Mouse (Mus musculus) layer of hippocampus, adult 2 months (tissue): ENCODE results near the gene Olfr969. TPM values are rescaled to one million over a fixed set of nuclear protein-coding genes. Genes with fewer than 3 reads are reported as not detected.
"Not testable (repeated sequence)": the region's sequence is repeated elsewhere in the genome, so short reads cannot be mapped to it uniquely, and the experiment has no call there.

Experiments used
- DNase-seq, 2 experiments: peaks; one replicate each; pipeline ENCODE4 v3.0.0; 2022; ENCODE audit warnings: low spot score in 2 of 2
- H3K27ac ChIP-seq: fragments of 200-600 bp; 2 replicates; pipeline ENCODE4 v1.8.1; 2022
- H3K4me3 ChIP-seq: fragments of 200-600 bp; 2 replicates; pipeline ENCODE4 v1.8.1; 2022; ENCODE audit warnings: mild to moderate bottlenecking
- CTCF ChIP-seq: fragments of 200-600 bp; conservative IDR thresholded peaks from 2 replicates; pipeline ENCODE4 v1.8.1; 2022; ENCODE audit warnings: antibody characterized with exemption, mild to moderate bottlenecking, moderate library complexity
- long read RNA-seq, 2 experiments: library from polyadenylated mRNA; stranded (forward); transcript quantifications; one replicate each; pipeline ENCODE4 v2.0.0; 2021; ENCODE audit warnings: borderline mapping rate in 2 of 2
- total RNA-seq, 2 experiments: library from RNA; stranded (reverse); gene quantifications; 2 replicates each; pipeline ENCODE4 v1.2.3; 2021

The Olfr969 gene
- not detected for total RNA-seq
- long read RNA-seq, experiment 1, result 0 reads
- long read RNA-seq, experiment 2, result 0 reads

- no peak for TF ChIP-seq CTCF
Measured at GRCm38 (mm10) chr9:39790558-39790957, at the start of gene Olfr969. Olfr969 (plus strand) TSS chr9:39790945.

GRCm38 (mm10) chr9:39745949-39746348 lies 44.8 kb upstream of the Olfr969 start, which contains the start of gene Olfr967:
Olfr967 (plus strand) TSS chr9:39746249.
- DNase-seq, result no peak
- H3K4me3 ChIP-seq, result no peak within 1 kb of the TSS
- no peak for TF ChIP-seq CTCF
- peak within 1 kb of the TSS; percentile 44; the same call in 1 of the 2 replicates for H3K27ac ChIP-seq

More at GRCm38 (mm10) chr9:39790558-39790957, at the start of gene Olfr969:
- DNase-seq, result no peak
- Histone ChIP-seq H3K4me3 (no peak within 1 kb of the TSS), H3K27ac (no peak within 1 kb of the TSS)

GRCm38 (mm10) chr9:39746428-39746827 lies 44.3 kb upstream of the Olfr969 start:
- H3K27ac ChIP-seq, result peak overlapping the region; percentile 44; the same call in 1 of the 2 replicates
- no peak overlapping the region for H3K4me3 ChIP-seq
- DNase-seq, result peak in 1 of 2 experiments; percentile 71
- TF ChIP-seq CTCF, result no peak

GRCm38 (mm10) chr9:39783153-39783552 lies 7.6 kb upstream of the Olfr969 start, which contains the start of gene Olfr968:
Olfr968 (minus strand) TSS chr9:39783253.
- H3K27ac ChIP-seq, result no peak within 1 kb of the TSS
- no peak for DNase-seq
- no peak for TF ChIP-seq CTCF
- H3K4me3 ChIP-seq, result no peak within 1 kb of the TSS

DNA sequence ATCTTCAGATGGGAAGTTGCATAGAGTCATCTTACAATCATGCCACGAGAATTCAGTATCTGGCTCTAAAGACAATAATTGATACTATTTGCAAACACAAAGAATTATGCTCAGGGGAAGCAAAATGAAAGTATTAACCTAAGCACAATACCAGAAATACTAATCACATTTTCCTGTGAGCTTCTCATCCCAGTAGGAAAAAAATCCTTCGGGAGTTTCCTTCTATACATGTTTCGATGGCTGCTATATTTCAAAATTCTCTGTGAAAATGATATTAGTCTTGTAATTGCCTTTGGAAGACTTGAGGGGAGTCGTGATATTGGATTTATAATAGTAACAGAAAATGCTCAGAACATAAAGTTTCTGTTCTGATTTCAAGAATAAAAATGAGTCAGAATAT lies 17.8 kb downstream of the Olfr969 start, which contains the start of gene Olfr970:
Olfr970 (plus strand) TSS at position 301 of the 400 bp plus-strand sequence.
- TF ChIP-seq CTCF, result no peak
- Histone ChIP-seq H3K27ac (no peak within 1 kb of the TSS), H3K4me3 (no peak within 1 kb of the TSS)
- no peak for DNase-seq

DNA sequence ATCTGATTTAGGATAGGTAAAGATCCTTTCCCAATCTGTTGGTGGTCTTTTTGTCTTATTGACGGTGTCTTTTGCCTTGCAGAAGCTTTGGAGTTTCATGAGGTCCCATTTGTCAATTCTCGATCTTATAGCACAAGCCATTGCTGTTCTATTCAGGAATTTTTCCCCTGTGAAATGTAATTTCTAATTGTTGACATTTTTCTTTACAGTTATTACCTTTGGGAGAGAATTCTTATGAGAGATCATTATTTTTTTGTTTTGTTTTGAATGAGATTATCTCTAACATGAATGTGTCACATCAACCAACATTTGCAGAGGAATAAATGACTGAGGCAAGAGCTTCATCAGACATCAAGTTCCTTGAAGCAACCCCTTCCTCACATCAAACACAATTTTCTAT lies 45.8 kb downstream of the Olfr969 start, which contains the start of gene Olfr971:
Olfr971 (plus strand) TSS at position 301 of the 400 bp plus-strand sequence.
- H3K4me3 ChIP-seq, H3K27ac ChIP-seq, DNase-seq: not testable (repeated sequence)

Other genes with a start within 250 kb of the Olfr969 start
- not detected for gene Olfr958, start 236.9 kb upstream of the Olfr969 start, total RNA-seq
- gene Olfr959, start 215.4 kb upstream of the Olfr969 start, total RNA-seq, result not detected
- 1 to 10 TPM; 3.3 to 4.1 TPM for gene AW551984, start 186.5 kb upstream of the Olfr969 start, total RNA-seq
- not detected for gene Olfr148, start 180.3 kb upstream of the Olfr969 start, total RNA-seq
- not detected for gene Olfr960, start 169.6 kb upstream of the Olfr969 start, total RNA-seq
- not detected for gene Olfr961, start 145.9 kb upstream of the Olfr969 start, total RNA-seq
- gene Olfr963, start 123.7 kb upstream of the Olfr969 start, total RNA-seq, result not detected
- not detected for gene Olfr149, start 83.8 kb upstream of the Olfr969 start, total RNA-seq
- not detected for gene Olfr965, start 79.6 kb upstream of the Olfr969 start, total RNA-seq
- not detected for gene Olfr150, start 60.0 kb upstream of the Olfr969 start, total RNA-seq
- under 1 TPM in 1 of 2 experiments, not detected in 1; 0.41 TPM for gene Olfr967, start 44.7 kb upstream of the Olfr969 start, total RNA-seq
- gene Olfr968, start 7.7 kb upstream of the Olfr969 start, total RNA-seq, result not detected
- not detected for gene Olfr970, start 17.9 kb downstream of the Olfr969 start, total RNA-seq
- gene Olfr971, start 45.9 kb downstream of the Olfr969 start, total RNA-seq, result not detected
- gene Olfr972, start 75.5 kb downstream of the Olfr969 start, total RNA-seq, result not detected
- not detected for gene Olfr229, start 116.4 kb downstream of the Olfr969 start, total RNA-seq
- not detected for gene Olfr974, start 146.6 kb downstream of the Olfr969 start, total RNA-seq
- not detected for gene Olfr975, start 161.1 kb downstream of the Olfr969 start, total RNA-seq
- not detected for gene Olfr976, start 170.2 kb downstream of the Olfr969 start, total RNA-seq
- not detected for gene Olfr978, start 201.2 kb downstream of the Olfr969 start, total RNA-seq
- gene Olfr979, start 212.5 kb downstream of the Olfr969 start, total RNA-seq, result not detected
- gene Olfr980, start 218.6 kb downstream of the Olfr969 start, total RNA-seq, result not detected
- not detected for gene Olfr981, start 230.5 kb downstream of the Olfr969 start, total RNA-seq